Mouse (Mus musculus) liver, embryonic 16.5 days (tissue): ENCODE measurements around the gene Wwc2. TPM values are rescaled to one million over a fixed set of nuclear protein-coding genes. Genes with fewer than 3 reads are reported as not detected.

Experiments used
- ATAC-seq: fragments of 200-750 bp; cut with Nextera tagmentation; 2 replicates; pipeline ENCODE4 v1.8.0; 2017; ENCODE audit warnings: low read depth, mild to moderate bottlenecking, moderate number of reproducible peaks, moderate library complexity
- H3K27ac ChIP-seq: fragments of 300-500 bp; sonication (generic); 2 replicates; pipeline ENCODE4 v1.5.1; 2014; ENCODE audit warnings: mild to moderate bottlenecking, low read length
- H3K27me3 ChIP-seq: fragments of 300-500 bp; sonication (generic); 2 replicates; pipeline ENCODE4 v1.6.1; 2014; ENCODE audit warnings: low read depth, low read length, mixed read lengths; ENCODE audit not compliant: control insufficient read depth, insufficient read depth
- H3K36me3 ChIP-seq: fragments of 300-500 bp; sonication (generic); 2 replicates; pipeline ENCODE4 v1.6.1; 2014; ENCODE audit warnings: mild to moderate bottlenecking; ENCODE audit not compliant: control insufficient read depth, insufficient read depth
- H3K4me1 ChIP-seq: fragments of 300-500 bp; sonication (generic); 2 replicates; pipeline ENCODE4 v1.6.1; 2014; ENCODE audit warnings: low read depth, low read length, mixed read lengths; ENCODE audit not compliant: control insufficient read depth
- H3K4me2 ChIP-seq: fragments of 300-500 bp; sonication (generic); 2 replicates; pipeline ENCODE4 v1.6.1; 2014; ENCODE audit warnings: low read depth, low read length, mixed read lengths
- H3K4me3 ChIP-seq: fragments of 300-500 bp; sonication (generic); 2 replicates; pipeline ENCODE4 v1.5.1; 2014; ENCODE audit warnings: low read depth, mild to moderate bottlenecking, low read length
- H3K9ac ChIP-seq: fragments of 300-500 bp; sonication (generic); 2 replicates; pipeline ENCODE4 v1.6.1; 2014; ENCODE audit warnings: low read depth, low read length
- H3K9me3 ChIP-seq: fragments of 300-500 bp; sonication (generic); replicated peaks from 2 replicates; pipeline ENCODE4 v1.6.1; 2016; ENCODE audit warnings: low read length; ENCODE audit not compliant: control insufficient read depth
- WGBS: fragments of 180-500 bp; shearing (Covaris S2); extraction: QIAGEN DNeasy Blood & Tissue Kit; methylation state at CpG from one replicate; pipeline ENCODE4 v1.1.7; 2014; ENCODE audit not compliant: insufficient replicate concordance; 5-methylcytosine and 5-hydroxymethylcytosine counted together
- polyA plus RNA-seq: library from polyadenylated mRNA; unstranded; fragments of >200 nt; fragmentation: Nextera tagmentation; extraction: Ambion mirVana; gene quantifications from 2 replicates; pipeline ENCODE4 v1.2.1, GENCODE M21; 2015

Wwc2 gene
- polyA plus RNA-seq, 1 experiment from 2014 or later: 1.2 TPM

- H3K36me3 ChIP-seq: no peaks in the 10 kb centered on the region
- no peak overlapping the region for H3K4me2 ChIP-seq
- WGBS: 40% methylated on average over 13 of the region's 13 CpGs
- H3K4me3 ChIP-seq: no peak overlapping the region
- no peaks in the 10 kb centered on the region for H3K27me3 ChIP-seq
- H3K9ac ChIP-seq: no peak overlapping the region
- no peaks in the 10 kb centered on the region for H3K4me1 ChIP-seq
- peak; percentile 55; the same call in 1 of the 2 replicates for ATAC-seq
- H3K9me3 ChIP-seq: no peaks in the 10 kb centered on the region
- no peak overlapping the region for H3K27ac ChIP-seq
These were observed 118.2 kb downstream of the Wwc2 start for GRCm38 (mm10) chr8:47872361-47873107.

- H3K9ac ChIP-seq: no peak overlapping the region
- H3K27ac ChIP-seq: no peak overlapping the region
- no peaks in the 10 kb centered on the region for H3K4me1 ChIP-seq
- no peak for ATAC-seq
- no peak overlapping the region for H3K4me2 ChIP-seq
- WGBS: 24% methylated on average over 8 of the region's 8 CpGs
- H3K27me3 ChIP-seq: no peaks in the 10 kb centered on the region
- no peak overlapping the region for H3K4me3 ChIP-seq
- no peaks in the 10 kb centered on the region for H3K9me3 ChIP-seq
- H3K36me3 ChIP-seq: no peaks in the 10 kb centered on the region
These were observed 123.7 kb downstream of the Wwc2 start for GRCm38 (mm10) chr8:47867067-47867466.

GRCm38 (mm10) chr8:47866568-47866967 lies 124.2 kb downstream of the Wwc2 start:
- Histone ChIP-seq H3K9me3 (no peaks in the 10 kb centered on the region), H3K36me3 (no peaks in the 10 kb centered on the region), H3K4me1 (no peaks in the 10 kb centered on the region), H3K27ac (no peak overlapping the region), H3K9ac (no peak overlapping the region), H3K27me3 (no peaks in the 10 kb centered on the region), H3K4me2 (no peak overlapping the region), H3K4me3 (no peak overlapping the region)
- 62% methylated on average over 8 of the region's 8 CpGs for WGBS
- no peak for ATAC-seq

GRCm38 (mm10) chr8:47859259-47859658 lies 131.5 kb downstream of the Wwc2 start:
- no peak for ATAC-seq

DNA sequence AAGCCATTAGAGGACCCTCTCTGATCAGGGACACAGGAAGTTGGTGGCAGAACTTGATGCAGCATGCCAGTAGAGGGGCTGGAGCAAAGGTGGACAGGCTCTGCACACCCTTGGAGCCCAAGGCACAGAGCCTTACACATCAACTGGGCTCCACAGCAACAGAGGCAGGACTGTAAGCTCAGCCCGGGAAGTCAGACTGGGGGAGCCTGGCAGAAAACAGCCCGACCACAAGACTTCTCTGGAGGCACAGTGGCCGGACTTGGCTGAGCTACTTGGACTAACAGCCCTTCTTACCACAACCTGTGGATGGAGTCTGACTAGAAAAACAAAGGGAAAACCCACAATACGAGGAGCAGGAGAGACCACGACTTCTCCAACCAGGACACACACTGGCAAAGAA lies 137.4 kb downstream of the Wwc2 start:
- Histone ChIP-seq H3K4me2 (no peak overlapping the region), H3K4me1 (no peaks in the 10 kb centered on the region), H3K9ac (no peak overlapping the region), H3K27ac (no peak overlapping the region), H3K36me3 (peaks cover 5% of the 10 kb centered on the region), H3K4me3 (no peak overlapping the region), H3K27me3 (no peaks in the 10 kb centered on the region), H3K9me3 (no peaks in the 10 kb centered on the region)
- ATAC-seq: no peak
- WGBS: 56% methylated on average over 5 of the region's 5 CpGs

More at GRCm38 (mm10) chr8:47859259-47859658, 131.5 kb downstream of the Wwc2 start:
- no peaks in the 10 kb centered on the region for H3K9me3 ChIP-seq
- 76% methylated on average over 12 of the region's 12 CpGs for WGBS
- H3K4me1 ChIP-seq: no peaks in the 10 kb centered on the region
- H3K27ac ChIP-seq: no peak overlapping the region
- H3K27me3 ChIP-seq: no peaks in the 10 kb centered on the region
- H3K36me3 ChIP-seq: no peaks in the 10 kb centered on the region; the same call in 1 of the 2 replicates
- H3K4me3 ChIP-seq: no peak overlapping the region
- H3K4me2 ChIP-seq: no peak overlapping the region
- no peak overlapping the region for H3K9ac ChIP-seq

DNA sequence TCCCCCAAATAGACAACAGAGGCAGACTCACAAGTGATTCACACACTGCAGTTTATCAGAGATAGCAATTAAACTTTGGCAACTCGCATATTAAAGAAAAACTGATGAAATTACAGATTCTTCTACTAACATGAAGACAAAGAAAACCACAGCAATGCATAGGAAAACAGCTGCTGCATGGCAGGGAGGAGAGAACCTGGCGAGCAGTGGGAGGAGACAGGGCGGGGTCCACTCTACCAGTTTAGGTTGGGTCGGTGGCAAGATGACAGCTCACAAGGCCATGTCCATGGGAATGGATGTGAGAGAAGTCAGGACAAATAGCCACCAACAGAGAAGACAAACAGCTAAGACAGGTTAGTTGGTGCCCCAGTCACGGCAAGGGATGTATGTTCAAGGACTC lies 138.0 kb downstream of the Wwc2 start:
- Histone ChIP-seq H3K27ac (no peak overlapping the region), H3K4me3 (no peak overlapping the region), H3K9ac (no peak overlapping the region), H3K4me1 (no peaks in the 10 kb centered on the region), H3K9me3 (no peaks in the 10 kb centered on the region), H3K4me2 (no peak overlapping the region), H3K36me3 (peaks cover 5% of the 10 kb centered on the region), H3K27me3 (no peaks in the 10 kb centered on the region)
- 51% methylated on average over 5 of the region's 5 CpGs for WGBS
- ATAC-seq: no peak

DNA sequence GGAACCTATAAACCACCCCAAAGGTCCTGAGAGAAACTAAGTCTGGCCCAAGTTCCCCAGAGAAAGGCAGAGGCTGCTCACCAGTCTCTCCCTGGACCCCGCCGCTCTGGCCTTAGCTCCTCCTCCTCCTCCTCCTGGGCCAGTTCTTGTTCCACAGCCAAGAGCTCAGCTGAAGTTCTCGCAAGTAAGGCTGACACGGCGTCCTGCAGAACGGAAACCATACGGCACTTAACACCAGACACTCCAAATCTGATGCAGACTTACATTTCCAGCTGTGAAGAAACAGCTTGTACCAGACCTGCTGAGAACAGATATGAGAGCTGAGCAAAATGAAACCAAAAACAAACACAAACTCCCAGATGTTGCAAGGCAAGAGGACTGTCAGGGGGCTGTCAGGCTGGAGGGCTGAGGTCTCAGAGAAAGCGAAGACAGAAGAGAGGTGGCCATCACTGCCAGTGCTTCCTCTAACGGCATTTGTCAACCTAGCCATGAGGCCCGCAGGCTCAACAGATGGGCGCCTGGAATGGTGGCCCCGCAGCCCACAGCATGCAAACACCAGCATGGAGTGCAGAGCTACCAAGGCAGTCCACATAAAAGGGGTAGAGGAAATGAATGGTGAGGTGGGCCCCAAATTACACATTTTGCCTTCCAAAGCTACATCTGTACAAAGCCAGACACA lies 138.8 kb downstream of the Wwc2 start:
- no peaks in the 10 kb centered on the region for H3K27me3 ChIP-seq
- peak overlapping the region; percentile 35 for H3K4me2 ChIP-seq
- peaks cover 5% of the 10 kb centered on the region for H3K36me3 ChIP-seq
- ATAC-seq: no peak
- no peak overlapping the region for H3K9ac ChIP-seq
- WGBS: 23% methylated on average over 12 of the region's 12 CpGs
- peak overlapping the region; percentile 37 for H3K4me3 ChIP-seq
- H3K4me1 ChIP-seq: no peaks in the 10 kb centered on the region
- H3K27ac ChIP-seq: no peak overlapping the region
- H3K9me3 ChIP-seq: no peaks in the 10 kb centered on the region

DNA sequence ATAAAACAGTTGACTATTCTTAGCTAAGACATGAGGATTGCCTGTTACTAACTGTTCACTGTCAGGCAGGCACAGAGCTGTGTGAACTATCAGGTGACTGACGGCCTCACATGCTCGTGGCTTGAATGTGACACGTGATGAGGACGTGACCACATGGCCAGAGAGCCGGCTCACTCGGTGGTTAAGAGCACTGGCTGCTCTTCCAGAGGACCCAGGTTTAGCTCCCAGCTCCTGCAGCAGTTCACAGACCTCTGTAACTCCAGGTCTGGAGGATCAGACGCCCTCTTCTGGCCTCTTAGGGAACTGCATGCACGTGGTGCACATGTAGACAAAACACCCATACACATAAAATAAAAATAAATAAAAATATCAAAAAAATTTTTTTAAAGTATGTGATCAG lies 140.9 kb downstream of the Wwc2 start:
- Histone ChIP-seq H3K4me1 (no peaks in the 10 kb centered on the region), H3K27ac (no peak overlapping the region), H3K4me3 (no peak overlapping the region), H3K27me3 (no peaks in the 10 kb centered on the region), H3K9me3 (no peaks in the 10 kb centered on the region), H3K36me3 (peaks cover 5% of the 10 kb centered on the region), H3K4me2 (no peak overlapping the region), H3K9ac (no peak overlapping the region)
- 68% methylated on average over 8 of the region's 8 CpGs for WGBS
- no peak for ATAC-seq

- Histone ChIP-seq H3K36me3 (peaks cover 5% of the 10 kb centered on the region), H3K27me3 (no peaks in the 10 kb centered on the region), H3K27ac (no peak overlapping the region), H3K9me3 (no peaks in the 10 kb centered on the region), H3K4me1 (no peaks in the 10 kb centered on the region), H3K4me3 (no peak overlapping the region), H3K9ac (no peak overlapping the region), H3K4me2 (no peak overlapping the region)
- ATAC-seq: no peak
- 79% methylated on average over 6 of the region's 6 CpGs for WGBS
These were observed 142.8 kb downstream of the Wwc2 start for GRCm38 (mm10) chr8:47847931-47848330.
